Mouse (Mus musculus): ENCODE data around the gene Gm7980. TPM values are rescaled to one million over a fixed set of nuclear protein-coding genes. Genes with fewer than 3 reads are reported as not detected.
"Not testable (repeated sequence)": the region's sequence is repeated elsewhere in the genome, so short reads cannot be mapped to it uniquely, and the experiment has no call there.

Gene Gm7980
- polyA plus RNA-seq (2011; ENCODE audit: insufficient read length, low read depth, missing spikeins) = not detected in 2 replicates

DNA sequence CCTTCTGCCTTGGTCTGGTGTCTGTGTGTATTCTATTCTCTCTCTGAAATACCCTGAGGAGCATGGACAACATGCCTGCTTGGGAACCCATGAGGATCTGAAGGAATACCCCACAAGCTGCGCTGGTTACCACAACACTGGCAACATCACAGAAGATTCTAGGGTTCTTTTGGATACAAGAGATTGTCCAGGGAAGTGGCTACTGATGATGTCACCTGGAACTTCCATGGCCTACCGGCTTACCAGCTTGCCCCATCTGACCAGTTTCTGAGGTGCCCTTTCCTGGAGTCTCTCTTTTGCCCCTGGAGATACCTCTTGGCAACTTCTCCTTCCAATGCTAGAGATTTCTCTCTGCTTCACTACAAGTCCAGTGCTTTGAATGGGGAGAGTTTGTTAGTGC, at the start of gene Gm7980:
Gene Gm7980, minus strand, starts transcription at position 101 of the 400 bp plus-strand sequence.
- H3K4me3 ChIP-seq (ENCODE audit: insufficient read depth, low read length); H3K27ac ChIP-seq (ENCODE audit: insufficient read depth, low read length); H3K4me1 ChIP-seq (ENCODE audit: control insufficient read depth, insufficient read depth, low read length): not testable (repeated sequence)

DNA sequence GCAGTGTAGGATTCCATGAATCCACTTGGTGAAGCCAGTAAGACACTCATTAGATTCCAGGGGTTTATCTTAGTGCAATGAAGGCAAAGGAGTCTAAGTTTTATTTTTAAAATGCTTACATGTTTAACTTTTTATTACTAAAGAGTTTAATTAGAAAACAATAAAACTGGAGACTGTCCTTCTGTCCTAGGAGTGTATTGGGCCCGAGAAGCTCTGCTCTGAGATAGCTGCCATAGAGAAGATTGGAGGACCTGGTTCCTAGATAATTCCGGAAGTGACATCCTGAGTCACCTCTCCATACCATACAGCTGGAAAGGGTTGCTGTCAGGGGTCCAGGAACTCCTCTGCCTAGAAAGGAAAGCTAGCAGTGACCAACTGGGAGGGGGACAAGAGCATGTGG, 36.6 kb upstream of the Gm7980 start, which contains the start of gene 1700024B05Rik:
Gene 1700024B05Rik, plus strand, starts transcription at position 301 of the 400 bp plus-strand sequence.
- H3K4me1 ChIP-seq (ENCODE audit: control insufficient read depth, insufficient read depth, low read length); H3K27ac ChIP-seq (ENCODE audit: insufficient read depth, low read length); H3K4me3 ChIP-seq (ENCODE audit: insufficient read depth, low read length): not testable (repeated sequence)

DNA sequence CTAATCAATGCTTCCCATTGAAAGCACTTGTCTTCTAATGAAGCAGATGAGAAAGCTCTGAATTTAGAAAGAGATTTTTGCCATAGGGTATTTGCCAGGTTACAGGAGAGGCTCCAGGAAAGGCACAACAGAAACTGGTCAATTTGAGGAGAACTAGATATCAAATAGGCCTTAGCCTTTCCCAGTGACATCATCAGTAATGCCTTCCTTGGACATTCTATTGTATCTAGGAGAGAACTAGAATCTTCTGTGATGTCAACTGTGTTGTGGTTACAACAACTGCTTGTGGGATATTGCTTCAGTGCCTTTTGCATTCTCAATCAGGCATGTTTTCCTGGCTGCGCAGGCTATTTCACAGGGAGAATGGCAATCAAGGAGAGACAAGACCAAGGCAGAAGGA, 17.6 kb upstream of the Gm7980 start, which contains the start of gene 1700049E17Rik1:
Gene 1700049E17Rik1, plus strand, starts transcription at position 301 of the 400 bp plus-strand sequence.
- H3K27ac ChIP-seq (ENCODE audit: insufficient read depth, low read length); H3K4me3 ChIP-seq (ENCODE audit: insufficient read depth, low read length); H3K4me1 ChIP-seq (ENCODE audit: control insufficient read depth, insufficient read depth, low read length): not testable (repeated sequence)

Other genes with a start within 250 kb of the Gm7980 start
- not detected in 2 replicates for gene Gm8068, start 205.4 kb downstream of the Gm7980 start, polyA plus RNA-seq (2011; ENCODE audit: insufficient read length, low read depth, missing spikeins)
- not detected in 2 replicates for gene Gm7929, start 156.7 kb downstream of the Gm7980 start, polyA plus RNA-seq (2011; ENCODE audit: insufficient read length, low read depth, missing spikeins)
- not detected in 2 replicates for gene Gm47189, start 134.8 kb downstream of the Gm7980 start, polyA plus RNA-seq (2011; ENCODE audit: insufficient read length, low read depth, missing spikeins)
- gene 1700049E17Rik1, start 17.7 kb upstream of the Gm7980 start, polyA plus RNA-seq (2011; ENCODE audit: insufficient read length, low read depth, missing spikeins) = not detected in 2 replicates
- not detected in 2 replicates for gene 1700024B05Rik, start 36.7 kb upstream of the Gm7980 start, polyA plus RNA-seq (2011; ENCODE audit: insufficient read length, low read depth, missing spikeins)
- gene Gm6401, start 60.6 kb upstream of the Gm7980 start, polyA plus RNA-seq (2011; ENCODE audit: insufficient read length, low read depth, missing spikeins) = not detected in 2 replicates
- not detected in 2 replicates for gene Gm3543, start 76.0 kb upstream of the Gm7980 start, polyA plus RNA-seq (2011; ENCODE audit: insufficient read length, low read depth, missing spikeins)
- gene Gm7951, start 210.1 kb upstream of the Gm7980 start, polyA plus RNA-seq (2011; ENCODE audit: insufficient read length, low read depth, missing spikeins) = not detected in 2 replicates